Mouse (Mus musculus): ENCODE measurements at regions not wholly inside any gene's neighbourhood (a gene's known extent, or its start where the extent isn't known, plus 50 kb on each side); places are given as distances from the start of the nearest gene placed in this dataset.

- H3K36me3 ChIP-seq (ENCODE audit: insufficient read depth), result no peaks in the 10 kb centered on the region
- DNase-seq (no peak), ATAC-seq (no peak)
- TF ChIP-seq CTCF (IDR thresholded peaks at IDR 0.05; ENCODE audit: low read depth), result no peak
- no peak overlapping the region for H3K27ac ChIP-seq (ENCODE audit: low read depth, low read length)
- H3K4me2 ChIP-seq (ENCODE audit: low read depth), result no peak overlapping the region
- H3K27me3 ChIP-seq (ENCODE audit: insufficient read depth, low read length), result no peaks in the 10 kb centered on the region
- no peak overlapping the region for H3K9ac ChIP-seq
- no peaks in the 10 kb centered on the region for H3K9me3 ChIP-seq (ENCODE audit: low read length)
- no peak overlapping the region for H3K4me3 ChIP-seq (ENCODE audit: low read depth, low read length)
- no peaks in the 10 kb centered on the region for H3K4me1 ChIP-seq (ENCODE audit: insufficient read depth)
- WGBS, result 72% methylated on average over 7 of the region's 7 CpGs
These were observed 357.1 kb upstream of the Slc30a5 start for GRCm38 (mm10) chr13:101190249-101190830.

- WGBS, result 77% methylated on average over 2 of the region's 2 CpGs
- DNase-seq (no peak), ATAC-seq (no peak)
- Histone ChIP-seq H3K27ac (ENCODE audit: low read depth, low read length) (no peak overlapping the region), H3K36me3 (ENCODE audit: insufficient read depth) (no peaks in the 10 kb centered on the region), H3K27me3 (ENCODE audit: insufficient read depth, low read length) (no peaks in the 10 kb centered on the region), H3K9me3 (ENCODE audit: low read length) (no peaks in the 10 kb centered on the region), H3K4me2 (ENCODE audit: low read depth) (no peak overlapping the region), H3K4me1 (ENCODE audit: insufficient read depth) (no peaks in the 10 kb centered on the region), H3K4me3 (ENCODE audit: low read depth, low read length) (no peak overlapping the region), H3K9ac (no peak overlapping the region)
- no peak for TF ChIP-seq CTCF (IDR thresholded peaks at IDR 0.05; ENCODE audit: low read depth)
These were observed 349.2 kb upstream of the Slc30a5 start for GRCm38 (mm10) chr13:101182387-101182786.

GRCm38 (mm10) chr13:101175017-101175689, 341.9 kb upstream of the Slc30a5 start:
- no peak for TF ChIP-seq CTCF (IDR thresholded peaks at IDR 0.05; ENCODE audit: low read depth)
- WGBS, result 9% methylated on average over 8 of the region's 8 CpGs
- Histone ChIP-seq H3K9ac (no peak overlapping the region), H3K4me2 (ENCODE audit: low read depth) (no peak overlapping the region), H3K4me1 (ENCODE audit: insufficient read depth) (no peaks in the 10 kb centered on the region), H3K9me3 (ENCODE audit: low read length) (no peaks in the 10 kb centered on the region), H3K27me3 (ENCODE audit: insufficient read depth, low read length) (no peaks in the 10 kb centered on the region), H3K27ac (ENCODE audit: low read depth, low read length) (no peak overlapping the region), H3K36me3 (ENCODE audit: insufficient read depth) (no peaks in the 10 kb centered on the region), H3K4me3 (ENCODE audit: low read depth, low read length) (no peak overlapping the region)
- DNase-seq (no peak), ATAC-seq (no peak)

GRCm38 (mm10) chr13:101161768-101162167, 328.5 kb upstream of the Slc30a5 start:
- ATAC-seq, result no peak
- 0 out of 2 replicates have a peak, but pooled peaks have one; percentile 15 for TF ChIP-seq CTCF (IDR thresholded peaks at IDR 0.05; ENCODE audit: low read depth)
- H3K9ac ChIP-seq, result no peak overlapping the region
- H3K27me3 ChIP-seq (ENCODE audit: insufficient read depth, low read length), result no peaks in the 10 kb centered on the region
- no peak for DNase-seq
- no peak overlapping the region for H3K4me3 ChIP-seq (ENCODE audit: low read depth, low read length)
- H3K4me2 ChIP-seq (ENCODE audit: low read depth), result no peak overlapping the region
- no peaks in the 10 kb centered on the region for H3K9me3 ChIP-seq (ENCODE audit: low read length)
- no peaks in the 10 kb centered on the region for H3K36me3 ChIP-seq (ENCODE audit: insufficient read depth)
- no peak overlapping the region for H3K27ac ChIP-seq (ENCODE audit: low read depth, low read length)
- 65% methylated on average over 2 of the region's 2 CpGs for WGBS
- H3K4me1 ChIP-seq (ENCODE audit: insufficient read depth), result no peaks in the 10 kb centered on the region

- H3K4me1 ChIP-seq (ENCODE audit: insufficient read depth), result no peaks in the 10 kb centered on the region
- H3K27me3 ChIP-seq (ENCODE audit: insufficient read depth, low read length), result no peaks in the 10 kb centered on the region
- H3K9ac ChIP-seq, result no peak overlapping the region
- H3K9me3 ChIP-seq (ENCODE audit: low read length), result no peaks in the 10 kb centered on the region
- H3K27ac ChIP-seq (ENCODE audit: low read depth, low read length), result no peak overlapping the region
- no peaks in the 10 kb centered on the region for H3K36me3 ChIP-seq (ENCODE audit: insufficient read depth)
- 90% methylated on average over 3 of the region's 3 CpGs for WGBS
- no peak for ATAC-seq
- H3K4me3 ChIP-seq (ENCODE audit: low read depth, low read length), result no peak overlapping the region
- peak; percentile 2 for DNase-seq
- no peak for TF ChIP-seq CTCF (IDR thresholded peaks at IDR 0.05; ENCODE audit: low read depth)
- no peak overlapping the region for H3K4me2 ChIP-seq (ENCODE audit: low read depth)
These were observed 326.7 kb upstream of the Slc30a5 start for GRCm38 (mm10) chr13:101159878-101160277.

GRCm38 (mm10) chr13:101153760-101154159, 320.5 kb upstream of the Slc30a5 start:
- no peak for TF ChIP-seq CTCF (IDR thresholded peaks at IDR 0.05; ENCODE audit: low read depth)
- Histone ChIP-seq H3K4me2 (ENCODE audit: low read depth) (no peak overlapping the region), H3K27me3 (ENCODE audit: insufficient read depth, low read length) (no peaks in the 10 kb centered on the region), H3K4me1 (ENCODE audit: insufficient read depth) (no peaks in the 10 kb centered on the region), H3K4me3 (ENCODE audit: low read depth, low read length) (no peak overlapping the region), H3K9ac (no peak overlapping the region), H3K36me3 (ENCODE audit: insufficient read depth) (no peaks in the 10 kb centered on the region), H3K27ac (ENCODE audit: low read depth, low read length) (no peak overlapping the region), H3K9me3 (ENCODE audit: low read length) (no peaks in the 10 kb centered on the region)
- DNase-seq (no peak), ATAC-seq (no peak)

GRCm38 (mm10) chr13:101142761-101143160, 309.5 kb upstream of the Slc30a5 start:
- H3K4me1 ChIP-seq (ENCODE audit: insufficient read depth), result no peaks in the 10 kb centered on the region
- no peak for DNase-seq
- TF ChIP-seq CTCF (IDR thresholded peaks at IDR 0.05; ENCODE audit: low read depth), result no peak
- 71% methylated on average over 3 of the region's 3 CpGs for WGBS
- no peaks in the 10 kb centered on the region for H3K27me3 ChIP-seq (ENCODE audit: insufficient read depth, low read length)
- H3K9me3 ChIP-seq (ENCODE audit: low read length), result no peaks in the 10 kb centered on the region
- H3K4me3 ChIP-seq (ENCODE audit: low read depth, low read length), result no peak overlapping the region
- no peak overlapping the region for H3K27ac ChIP-seq (ENCODE audit: low read depth, low read length)
- H3K36me3 ChIP-seq (ENCODE audit: insufficient read depth), result no peaks in the 10 kb centered on the region
- no peak overlapping the region for H3K9ac ChIP-seq
- H3K4me2 ChIP-seq (ENCODE audit: low read depth), result no peak overlapping the region
- no peak for ATAC-seq

All from forebrain, postnatal 0 days (tissue).